Mouse (Mus musculus) layer of hippocampus, postnatal 10 days (tissue): ENCODE results near the gene Aff3. TPM values are rescaled to one million over a fixed set of nuclear protein-coding genes. Genes with fewer than 3 reads are reported as not detected.

Experiments used
- DNase-seq, 2 experiments: peaks; one replicate each; pipeline ENCODE4 v3.0.0; 2021; ENCODE audit warnings: low spot score in 2 of 2
- total RNA-seq, 2 experiments: library from RNA; stranded (reverse); gene quantifications; 2 replicates each; pipeline ENCODE4 v1.2.3; 2021

The Aff3 gene
- total RNA-seq, 2 experiments from 2014 or later = 98.4 to 103 TPM

GRCm38 (mm10) chr1:38546696-38547095, 118.1 kb downstream of the Aff3 start:
- no peak for DNase-seq

- DNase-seq = no peak
Measured at GRCm38 (mm10) chr1:38545282-38545945, 119.3 kb downstream of the Aff3 start.

DNA sequence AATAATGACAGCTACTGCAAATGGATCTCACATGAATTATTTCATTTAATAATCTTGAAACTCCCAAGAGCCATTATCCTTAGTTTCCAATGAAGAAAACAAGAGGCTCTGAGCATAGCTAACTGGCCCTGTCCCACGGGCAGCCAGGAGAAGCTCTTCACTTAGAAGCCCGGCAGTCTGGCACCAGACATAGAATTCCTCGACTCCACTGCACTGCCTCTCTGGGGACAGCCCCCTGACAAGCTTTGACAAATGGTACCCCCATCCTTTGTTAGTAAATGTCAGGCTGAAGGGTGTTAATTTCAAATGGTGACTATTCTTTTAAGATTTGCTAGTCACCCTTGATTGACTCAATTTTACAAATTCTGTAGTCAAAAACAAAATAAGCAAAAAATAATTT, 120.3 kb downstream of the Aff3 start:
- DNase-seq = no peak

GRCm38 (mm10) chr1:38541536-38541935, 123.2 kb downstream of the Aff3 start:
- no peak for DNase-seq

DNA sequence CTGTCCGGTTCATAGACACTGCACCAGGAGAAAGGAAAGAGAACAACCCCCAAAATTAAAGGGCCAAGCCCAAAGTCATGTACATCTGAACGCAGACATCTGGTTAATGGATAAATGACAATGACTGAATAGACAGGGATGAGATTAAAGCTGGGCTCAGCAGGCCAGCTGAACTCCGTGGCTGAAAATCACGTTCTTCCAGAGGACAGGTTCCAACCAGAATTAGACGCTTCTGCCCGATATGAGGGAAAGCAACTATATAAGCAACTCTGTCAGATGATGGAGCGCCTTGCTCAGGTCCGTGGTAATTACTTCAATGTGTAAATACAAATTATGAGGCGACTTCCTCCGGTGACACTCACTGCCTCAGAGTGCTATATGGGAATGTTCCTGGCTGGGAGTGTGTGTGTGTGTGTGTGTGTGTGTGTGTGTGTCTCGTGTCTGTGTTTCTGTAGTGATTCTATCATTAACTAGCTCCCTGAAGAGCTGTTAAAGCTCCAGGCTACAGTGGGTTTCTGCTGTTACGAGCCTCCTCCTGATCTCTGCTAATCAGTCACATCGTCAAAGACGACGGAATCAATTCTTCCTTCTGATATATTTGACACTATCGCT, 127.7 kb downstream of the Aff3 start:
- DNase-seq = no peak

DNA sequence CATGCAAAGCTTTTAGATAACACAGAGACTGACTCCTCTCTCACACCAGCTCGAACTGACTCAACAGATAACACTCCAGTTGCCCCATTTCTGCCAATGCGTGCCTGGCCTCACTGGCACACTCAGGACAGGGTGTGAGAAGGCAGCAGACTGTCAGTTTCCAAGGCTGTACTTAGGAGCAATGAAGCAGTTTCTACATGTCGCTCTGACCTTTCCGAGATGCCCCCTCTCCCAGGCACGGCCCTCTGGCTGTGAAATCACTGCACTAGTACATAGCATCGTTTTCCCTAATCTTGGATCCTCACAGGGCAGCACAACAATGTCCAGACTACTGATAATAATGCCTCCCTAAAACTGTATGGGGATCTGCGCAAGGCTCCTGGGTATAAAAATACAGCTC, 132.2 kb downstream of the Aff3 start:
- no peak for DNase-seq

DNA sequence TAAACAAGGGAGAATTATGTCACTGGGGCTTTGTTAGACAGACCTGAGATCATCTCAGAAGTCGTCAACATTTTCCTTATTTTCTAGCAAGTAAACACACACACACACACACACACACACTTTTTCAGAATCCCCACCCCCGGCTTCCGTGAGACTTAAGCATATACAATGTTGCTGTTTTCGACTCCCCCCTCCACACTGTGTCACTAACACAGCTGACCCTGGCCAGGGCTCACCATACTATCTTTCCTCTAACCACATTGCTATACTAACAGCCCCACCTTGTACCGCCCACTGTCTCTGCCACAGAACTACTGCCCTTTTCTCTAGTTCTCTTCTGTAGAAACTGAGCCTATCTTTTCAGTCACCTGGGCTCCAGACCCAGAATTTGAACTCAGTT, 136.1 kb downstream of the Aff3 start:
- no peak for DNase-seq

- no peak for DNase-seq
Measured at GRCm38 (mm10) chr1:38526568-38526967, 138.2 kb downstream of the Aff3 start.

GRCm38 (mm10) chr1:38521651-38522050, 143.1 kb downstream of the Aff3 start:
- DNase-seq = no peak

GRCm38 (mm10) chr1:38516225-38516624, 148.5 kb downstream of the Aff3 start:
- no peak for DNase-seq

DNA sequence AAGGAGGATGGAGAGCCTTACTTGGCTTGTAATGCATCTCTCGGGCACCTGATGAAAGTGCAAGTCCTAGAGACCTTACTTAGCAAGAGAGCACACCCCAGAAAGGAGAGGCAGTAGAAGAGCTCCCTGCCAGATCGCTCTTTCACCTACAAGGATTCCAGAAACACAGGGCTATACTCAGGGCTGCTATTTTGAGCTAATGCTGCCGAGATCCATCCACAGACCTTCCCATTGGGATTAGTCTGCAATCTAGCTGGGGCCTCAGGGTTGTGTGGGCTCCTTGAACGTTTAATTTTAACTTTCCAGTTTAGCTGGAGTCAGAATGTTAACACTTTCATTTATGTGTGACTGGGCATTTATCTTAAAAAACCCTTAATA, 150.1 kb downstream of the Aff3 start:
- DNase-seq = no peak

DNA sequence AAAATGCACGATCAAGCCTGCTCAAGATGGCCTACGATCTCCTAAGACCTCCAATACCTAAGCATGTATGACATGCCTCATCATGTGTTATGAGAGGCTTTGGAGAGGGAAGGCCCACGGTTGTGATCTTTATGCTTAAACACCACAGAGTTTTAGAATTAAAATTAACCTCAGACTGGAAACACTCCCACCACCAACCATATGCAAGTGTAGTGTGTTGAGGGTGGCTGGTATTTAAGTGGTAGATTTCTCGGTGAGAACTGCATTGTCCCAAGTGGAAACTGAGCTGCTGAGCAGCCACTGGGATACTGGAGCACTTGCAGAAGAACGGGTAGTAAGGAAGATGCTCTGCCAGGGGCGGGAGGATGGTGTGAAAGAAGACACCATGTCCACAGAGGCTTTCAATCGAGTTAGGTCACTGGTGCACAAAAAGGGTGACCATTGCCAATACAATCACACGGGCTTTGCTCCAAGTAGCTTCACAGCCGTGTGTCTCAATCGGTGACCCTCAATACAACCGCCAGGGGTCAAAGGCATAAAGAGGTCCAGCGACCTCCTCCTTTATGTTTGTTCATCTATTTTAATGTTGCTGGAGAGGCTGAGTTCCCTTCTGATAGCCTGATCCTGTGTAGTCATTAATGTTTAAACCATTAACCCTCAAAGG, 150.7 kb downstream of the Aff3 start:
- DNase-seq = no peak

DNA sequence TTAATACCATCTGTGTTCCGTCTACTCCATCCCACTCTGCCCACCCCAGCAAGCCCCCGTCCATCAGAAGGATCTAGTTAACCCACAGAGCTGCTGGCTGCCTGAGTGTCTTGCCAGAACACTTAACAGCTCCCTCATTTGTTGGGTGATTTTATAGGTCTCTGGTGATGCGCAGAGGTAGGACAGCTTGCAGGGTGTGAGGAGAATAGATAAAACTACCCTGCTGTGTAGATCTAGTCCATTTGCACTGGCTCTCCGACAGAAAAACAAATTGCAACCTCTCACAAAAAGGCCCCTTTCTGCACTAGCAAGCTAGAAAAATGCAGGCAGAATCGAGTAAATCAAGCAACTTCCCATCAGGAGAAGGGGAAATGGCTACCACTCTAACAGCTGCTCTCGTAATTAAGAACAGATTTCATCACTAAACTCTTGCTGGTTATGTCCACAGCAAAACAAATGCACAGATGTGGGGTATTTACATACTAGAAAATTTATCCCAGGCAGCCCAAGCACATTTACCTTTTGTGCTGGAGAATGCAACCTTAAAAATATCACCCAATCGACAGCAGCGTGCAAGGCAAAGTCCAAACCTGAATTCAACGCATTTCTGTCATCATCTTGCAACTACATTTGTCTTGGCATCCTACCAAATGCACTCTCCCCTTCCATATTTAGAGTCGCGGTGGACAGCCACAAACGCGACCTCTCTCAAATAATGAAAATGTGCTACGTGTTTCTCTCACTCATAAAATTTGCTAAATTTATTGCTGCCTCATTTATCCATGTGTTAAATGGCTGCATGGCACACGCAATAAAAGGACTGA, 152.3 kb downstream of the Aff3 start:
- peak in 1 of 2 experiments; percentile 36 for DNase-seq

DNA sequence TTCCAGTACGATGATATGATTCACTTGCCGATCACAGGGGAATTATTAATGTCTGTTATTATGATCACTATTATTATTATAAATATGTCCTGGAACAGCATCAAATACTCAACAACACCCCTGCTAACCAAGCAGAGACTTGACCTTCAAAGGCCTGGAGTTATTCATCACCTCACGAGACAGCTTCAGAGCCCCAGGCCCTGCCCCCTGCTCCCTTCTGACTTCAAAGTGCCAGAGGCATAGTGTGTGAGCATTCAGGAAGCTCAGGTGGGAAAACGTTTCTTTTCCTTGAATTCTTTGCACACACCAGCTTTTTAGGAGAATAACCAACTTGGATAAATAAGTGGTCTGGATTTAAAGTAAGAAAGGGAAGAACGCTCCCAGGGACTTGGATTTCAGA, 153.7 kb downstream of the Aff3 start:
- no peak for DNase-seq

GRCm38 (mm10) chr1:38509301-38509700, 155.5 kb downstream of the Aff3 start:
- no peak for DNase-seq

GRCm38 (mm10) chr1:38507636-38508179, 157.0 kb downstream of the Aff3 start:
- DNase-seq = no peak

DNA sequence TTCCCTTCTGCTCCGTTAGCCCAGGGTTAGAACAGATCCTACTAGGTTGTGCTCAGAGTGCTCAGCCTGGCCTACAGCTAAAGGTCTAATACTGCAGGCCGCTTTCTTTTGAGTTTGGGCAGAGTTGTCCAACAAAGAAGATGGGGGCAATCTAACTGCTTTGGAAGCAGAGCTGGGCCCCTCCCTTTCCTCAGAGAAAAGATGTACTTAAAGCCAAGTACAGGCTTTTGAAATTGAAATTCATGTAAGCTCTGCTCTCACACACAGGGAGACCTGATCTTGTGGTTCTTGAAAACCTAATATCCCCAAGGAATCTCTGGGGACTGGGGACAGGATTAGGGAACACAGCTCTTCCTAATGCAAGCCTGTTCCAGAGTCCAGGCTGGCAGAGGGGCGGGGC, 158.4 kb downstream of the Aff3 start:
- DNase-seq = no peak

- no peak for DNase-seq
Measured at GRCm38 (mm10) chr1:38503431-38504089, 161.2 kb downstream of the Aff3 start.

- DNase-seq = no peak
Measured at GRCm38 (mm10) chr1:38502797-38503196, 162.0 kb downstream of the Aff3 start.

- no peak for DNase-seq
Measured at GRCm38 (mm10) chr1:38501231-38501630, 163.5 kb downstream of the Aff3 start.

DNA sequence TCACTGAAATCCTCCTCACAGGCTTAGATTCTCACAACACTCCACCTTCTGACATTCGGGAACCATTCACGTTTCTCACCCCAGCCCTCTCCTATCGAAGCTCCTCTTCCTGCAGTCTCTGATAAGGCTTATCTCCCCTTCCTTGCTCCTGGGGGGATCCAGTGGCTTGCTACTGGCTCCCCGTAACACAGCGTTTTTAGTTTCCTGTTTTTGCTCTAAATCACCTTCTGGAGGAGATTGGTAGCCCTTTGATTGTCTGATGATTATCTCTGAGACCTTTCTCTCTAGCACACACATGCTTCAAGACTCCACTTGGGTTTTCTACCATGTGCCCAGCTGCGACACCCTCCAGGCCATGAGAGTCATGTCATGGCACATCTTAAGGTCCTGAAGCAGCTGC, 165.3 kb downstream of the Aff3 start:
- DNase-seq = no peak
